Mouse (Mus musculus) A20 (cell line): ENCODE data around the gene Med13l.

Experiments
- DNase-seq: peaks from one replicate; pipeline ENCODE4 v3.0.0-alpha.2; 2011; ENCODE audit warnings: low read depth, low spot score

The Med13l gene

GRCm38 (mm10) chr5:118688886-118689835, 128.7 kb downstream of the Med13l start:
- DNase-seq: peak; percentile 64

- DNase-seq: no peak
These were observed 130.7 kb downstream of the Med13l start for GRCm38 (mm10) chr5:118691025-118691709.

GRCm38 (mm10) chr5:118691710-118692040, 131.2 kb downstream of the Med13l start:
- no peak for DNase-seq

GRCm38 (mm10) chr5:118693996-118694395, 133.5 kb downstream of the Med13l start:
- no peak for DNase-seq

- no peak for DNase-seq
These were observed 136.6 kb downstream of the Med13l start for GRCm38 (mm10) chr5:118697073-118697472.

GRCm38 (mm10) chr5:118700978-118701377, 140.5 kb downstream of the Med13l start:
- no peak for DNase-seq

GRCm38 (mm10) chr5:118702674-118703073, 142.2 kb downstream of the Med13l start:
- no peak for DNase-seq

- peak; percentile 49 for DNase-seq
These were observed 143.7 kb downstream of the Med13l start for GRCm38 (mm10) chr5:118704148-118704547.

GRCm38 (mm10) chr5:118704960-118705359, 144.5 kb downstream of the Med13l start:
- DNase-seq: no peak

GRCm38 (mm10) chr5:118706009-118706408, 145.5 kb downstream of the Med13l start:
- no peak for DNase-seq

GRCm38 (mm10) chr5:118706414-118706813, 145.9 kb downstream of the Med13l start:
- DNase-seq: no peak

- no peak for DNase-seq
These were observed 147.0 kb downstream of the Med13l start for GRCm38 (mm10) chr5:118707501-118707900.

GRCm38 (mm10) chr5:118708215-118708949, 147.9 kb downstream of the Med13l start:
- peak; percentile 78 for DNase-seq

GRCm38 (mm10) chr5:118709847-118710251, 149.4 kb downstream of the Med13l start:
- DNase-seq: no peak

- DNase-seq: no peak
These were observed 155.0 kb downstream of the Med13l start for GRCm38 (mm10) chr5:118715518-118715917.

- peak; percentile 27 for DNase-seq
These were observed 156.1 kb downstream of the Med13l start for GRCm38 (mm10) chr5:118716295-118717271.

GRCm38 (mm10) chr5:118717456-118717855, 157.0 kb downstream of the Med13l start:
- DNase-seq: no peak

- no peak for DNase-seq
These were observed 157.6 kb downstream of the Med13l start for GRCm38 (mm10) chr5:118718070-118718469.

GRCm38 (mm10) chr5:118721416-118721815, 160.9 kb downstream of the Med13l start:
- DNase-seq: peak; percentile 63

GRCm38 (mm10) chr5:118721848-118722247, 161.4 kb downstream of the Med13l start:
- no peak for DNase-seq

GRCm38 (mm10) chr5:118722456-118722855, 162.0 kb downstream of the Med13l start:
- no peak for DNase-seq
